Mouse (Mus musculus) midbrain, embryonic 11.5 days (tissue): ENCODE results near the gene Cmklr1. TPM values are rescaled to one million over a fixed set of nuclear protein-coding genes. Genes with fewer than 3 reads are reported as not detected.

Source experiments
- ATAC-seq: fragments of 200-750 bp; cut with Nextera tagmentation; 2 replicates; pipeline ENCODE4 v1.8.0; 2017; ENCODE audit warnings: moderate TSS enrichment, moderate library complexity; ENCODE audit not compliant: low FRiP score
- DNase-seq: peaks from one replicate; pipeline ENCODE4 v3.0.0; 2015; ENCODE audit warnings: low spot score; ENCODE audit errors: missing footprints
- H3K27ac ChIP-seq: fragments of 300-500 bp; sonication (generic); 2 replicates; pipeline ENCODE4 v1.5.1; 2014; ENCODE audit warnings: low read depth, low read length
- H3K27me3 ChIP-seq: fragments of 300-500 bp; sonication (generic); 2 replicates; pipeline ENCODE4 v1.6.1; 2014; ENCODE audit warnings: mild to moderate bottlenecking, low read length, moderate library complexity, mixed read lengths; ENCODE audit not compliant: control insufficient read depth, insufficient read depth
- H3K36me3 ChIP-seq: fragments of 300-500 bp; sonication (generic); 2 replicates; pipeline ENCODE4 v1.6.1; 2014; ENCODE audit warnings: mild to moderate bottlenecking, low read length, moderate library complexity, mixed read lengths; ENCODE audit not compliant: control insufficient read depth, insufficient read depth
- H3K4me1 ChIP-seq: fragments of 300-500 bp; sonication (generic); 2 replicates; pipeline ENCODE4 v1.6.1; 2014; ENCODE audit warnings: low read length; ENCODE audit not compliant: control insufficient read depth, insufficient read depth
- H3K4me2 ChIP-seq: fragments of 300-500 bp; sonication (generic); 2 replicates; pipeline ENCODE4 v1.6.1; 2014; ENCODE audit warnings: mild to moderate bottlenecking, moderate library complexity
- H3K4me3 ChIP-seq: fragments of 300-500 bp; sonication (generic); 2 replicates; pipeline ENCODE4 v1.5.1; 2014; ENCODE audit warnings: low read depth, low read length
- H3K9ac ChIP-seq: fragments of 300-500 bp; sonication (generic); 2 replicates; pipeline ENCODE4 v1.6.1; 2014; ENCODE audit warnings: low read length
- H3K9me3 ChIP-seq: fragments of 300-500 bp; sonication (generic); 2 replicates; pipeline ENCODE4 v1.6.1; 2016; ENCODE audit warnings: low read length; ENCODE audit not compliant: control insufficient read depth
- WGBS: fragments of 180-500 bp; shearing (Covaris S2); extraction: QIAGEN DNeasy Blood & Tissue Kit; methylation state at CpG from one replicate; pipeline ENCODE4 v1.1.7; 2014; 5-methylcytosine and 5-hydroxymethylcytosine counted together
- polyA plus RNA-seq: library from polyadenylated mRNA; unstranded; fragments of >200 nt; fragmentation: Nextera tagmentation; extraction: Ambion mirVana; gene quantifications from 2 replicates; pipeline ENCODE4 v1.2.1, GENCODE M21; 2014

The Cmklr1 gene
- polyA plus RNA-seq = 0.98 and 2.2 TPM in 2 replicates

- no peak within 1 kb of the TSS for H3K27ac ChIP-seq
- DNase-seq = peak; percentile 85
- H3K4me1 ChIP-seq = peaks cover 2% of the 10 kb centered on the region
- peak within 1 kb of the TSS; percentile 30 for H3K9ac ChIP-seq
- 0 out of 2 replicates have a peak within 1 kb of the TSS, but pooled peaks have one; percentile 7 for H3K4me3 ChIP-seq
- 11% methylated on average over 28 of the region's 30 CpGs for WGBS
- H3K9me3 ChIP-seq = no peaks in the 10 kb centered on the region
- no peak for ATAC-seq
- H3K27me3 ChIP-seq = no peaks in the 10 kb centered on the region; the same call in 1 of the 2 replicates
- no peaks in the 10 kb centered on the region for H3K36me3 ChIP-seq
- peak within 1 kb of the TSS; percentile 38 for H3K4me2 ChIP-seq
Measured at GRCm38 (mm10) chr5:113650035-113650865, at the start of gene Cmklr1. Gene Cmklr1, minus strand, starts transcription at chr5:113650426.

- peaks cover 4% of the 10 kb centered on the region; the same call in 1 of the 2 replicates for H3K9me3 ChIP-seq
- no peak for ATAC-seq
- no peak for DNase-seq
- no peak overlapping the region for H3K27ac ChIP-seq
- H3K36me3 ChIP-seq = no peaks in the 10 kb centered on the region
- H3K4me3 ChIP-seq = no peak overlapping the region
- H3K27me3 ChIP-seq = no peaks in the 10 kb centered on the region
- no peaks in the 10 kb centered on the region for H3K4me1 ChIP-seq
- H3K9ac ChIP-seq = no peak overlapping the region
- no peak overlapping the region for H3K4me2 ChIP-seq
- WGBS = 56% methylated on average over 5 of the region's 5 CpGs
Measured at GRCm38 (mm10) chr5:113694415-113694814, 44.2 kb upstream of the Cmklr1 start.

DNA sequence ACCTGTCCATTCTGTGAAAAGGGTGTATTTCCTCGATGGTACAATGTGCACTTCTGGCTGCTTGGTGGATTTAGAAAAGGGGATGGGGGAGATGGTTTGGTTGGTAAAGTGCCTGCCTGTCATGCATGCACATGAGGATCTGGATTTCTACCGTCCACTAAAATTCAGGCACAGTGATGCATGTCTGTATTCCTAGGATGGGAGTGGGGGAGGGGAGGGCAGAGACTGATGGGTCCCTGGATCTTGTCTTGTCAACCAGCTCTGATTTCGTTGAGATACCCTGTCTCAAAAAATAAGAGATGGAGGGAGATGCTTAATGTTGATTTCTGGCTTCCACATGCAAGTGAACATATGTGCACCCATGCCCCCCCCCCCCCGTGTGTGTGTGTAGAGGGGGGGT, 43.8 kb upstream of the Cmklr1 start:
- Histone ChIP-seq H3K36me3 (no peaks in the 10 kb centered on the region), H3K4me1 (no peaks in the 10 kb centered on the region), H3K27ac (no peak overlapping the region), H3K9ac (no peak overlapping the region), H3K27me3 (no peaks in the 10 kb centered on the region), H3K4me3 (no peak overlapping the region), H3K4me2 (no peak overlapping the region), H3K9me3 (peaks cover 4% of the 10 kb centered on the region; the same call in 1 of the 2 replicates)
- 70% methylated on average over 4 of the region's 4 CpGs for WGBS
- no peak for DNase-seq
- ATAC-seq = no peak

GRCm38 (mm10) chr5:113693196-113693755, 43.0 kb upstream of the Cmklr1 start:
- 83% methylated on average over 8 of the region's 8 CpGs for WGBS
- no peaks in the 10 kb centered on the region for H3K4me1 ChIP-seq
- ATAC-seq (no peak), DNase-seq (no peak)
- H3K9ac ChIP-seq = no peak overlapping the region
- peaks cover 4% of the 10 kb centered on the region; the same call in 1 of the 2 replicates for H3K9me3 ChIP-seq
- H3K36me3 ChIP-seq = no peaks in the 10 kb centered on the region
- H3K27ac ChIP-seq = no peak overlapping the region
- H3K4me3 ChIP-seq = no peak overlapping the region
- no peak overlapping the region for H3K4me2 ChIP-seq
- H3K27me3 ChIP-seq = no peaks in the 10 kb centered on the region

DNA sequence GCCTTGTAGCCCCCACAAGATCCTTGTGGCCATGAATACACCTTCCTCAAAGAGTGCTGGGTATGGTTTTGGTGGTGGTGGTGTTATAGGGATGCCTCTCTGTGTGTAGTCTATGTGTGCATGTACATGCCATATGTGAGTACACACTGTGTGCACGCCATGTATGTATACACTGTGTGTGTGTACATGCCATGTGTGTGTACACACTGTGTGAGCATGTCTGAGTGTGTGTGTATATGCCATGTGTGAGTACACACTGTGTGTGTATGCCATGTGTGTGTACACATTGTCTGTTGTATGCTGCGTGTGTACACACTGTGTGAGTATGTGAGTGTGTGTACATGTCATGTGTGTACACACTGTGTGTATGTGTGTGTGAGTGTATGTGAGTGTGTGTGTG, 40.6 kb upstream of the Cmklr1 start:
- Histone ChIP-seq H3K9me3 (peaks cover 4% of the 10 kb centered on the region; the same call in 1 of the 2 replicates), H3K4me1 (no peaks in the 10 kb centered on the region), H3K9ac (no peak overlapping the region), H3K27me3 (no peaks in the 10 kb centered on the region), H3K4me3 (no peak overlapping the region), H3K4me2 (no peak overlapping the region), H3K36me3 (no peaks in the 10 kb centered on the region), H3K27ac (no peak overlapping the region)
- 81% methylated on average over 2 of the region's 2 CpGs for WGBS
- ATAC-seq (no peak), DNase-seq (no peak)

GRCm38 (mm10) chr5:113690069-113690548, 39.9 kb upstream of the Cmklr1 start:
- no peak overlapping the region for H3K4me2 ChIP-seq
- ATAC-seq = no peak
- 77% methylated on average over 15 of the region's 15 CpGs for WGBS

GRCm38 (mm10) chr5:113687514-113687913, 37.3 kb upstream of the Cmklr1 start:
- ATAC-seq = no peak
- no peak for DNase-seq

More at GRCm38 (mm10) chr5:113690069-113690548, 39.9 kb upstream of the Cmklr1 start:
- no peaks in the 10 kb centered on the region for H3K36me3 ChIP-seq
- no peaks in the 10 kb centered on the region for H3K27me3 ChIP-seq
- no peak overlapping the region for H3K9ac ChIP-seq
- H3K4me1 ChIP-seq = no peaks in the 10 kb centered on the region
- H3K4me3 ChIP-seq = no peak overlapping the region
- peaks cover 4% of the 10 kb centered on the region; the same call in 1 of the 2 replicates for H3K9me3 ChIP-seq
- H3K27ac ChIP-seq = no peak overlapping the region
- DNase-seq = peak; percentile 86

GRCm38 (mm10) chr5:113685471-113685870, 35.2 kb upstream of the Cmklr1 start:
- Histone ChIP-seq H3K4me2 (no peak overlapping the region), H3K36me3 (no peaks in the 10 kb centered on the region), H3K4me3 (no peak overlapping the region), H3K9ac (no peak overlapping the region), H3K9me3 (no peaks in the 10 kb centered on the region), H3K27me3 (no peaks in the 10 kb centered on the region), H3K27ac (no peak overlapping the region), H3K4me1 (no peaks in the 10 kb centered on the region)
- no peak for ATAC-seq
- DNase-seq = no peak
- 82% methylated on average over 5 of the region's 5 CpGs for WGBS

More at GRCm38 (mm10) chr5:113687514-113687913, 37.3 kb upstream of the Cmklr1 start:
- no peak overlapping the region for H3K4me2 ChIP-seq
- no peak overlapping the region for H3K27ac ChIP-seq
- WGBS = 79% methylated on average over 5 of the region's 5 CpGs
- no peak overlapping the region for H3K9ac ChIP-seq
- H3K27me3 ChIP-seq = no peaks in the 10 kb centered on the region
- no peaks in the 10 kb centered on the region for H3K9me3 ChIP-seq
- no peak overlapping the region for H3K4me3 ChIP-seq
- no peaks in the 10 kb centered on the region for H3K4me1 ChIP-seq
- no peaks in the 10 kb centered on the region for H3K36me3 ChIP-seq

DNA sequence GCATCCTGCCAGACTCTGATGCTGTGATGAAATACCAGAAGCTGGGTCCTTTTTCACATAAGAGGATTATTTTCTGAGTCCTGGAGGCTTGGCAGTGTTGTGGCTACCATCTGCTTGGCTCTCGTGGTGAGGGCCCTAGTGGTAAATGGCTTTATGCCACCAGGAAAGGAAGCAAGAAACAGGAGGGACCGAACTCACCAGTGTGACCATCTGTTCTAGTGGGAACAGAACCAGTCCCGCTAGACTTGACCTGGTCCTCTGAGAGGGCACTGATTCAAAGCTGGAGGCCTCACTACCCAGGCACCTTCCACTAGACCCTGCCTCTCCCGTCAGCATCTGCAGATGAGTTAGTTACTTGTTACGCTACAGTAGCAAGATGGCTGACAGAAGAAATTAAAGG, 33.0 kb upstream of the Cmklr1 start:
- Histone ChIP-seq H3K4me1 (no peaks in the 10 kb centered on the region), H3K9me3 (no peaks in the 10 kb centered on the region), H3K4me3 (no peak overlapping the region), H3K27ac (no peak overlapping the region), H3K27me3 (no peaks in the 10 kb centered on the region), H3K9ac (no peak overlapping the region), H3K36me3 (no peaks in the 10 kb centered on the region), H3K4me2 (no peak overlapping the region)
- 73% methylated on average over 5 of the region's 5 CpGs for WGBS
- DNase-seq (no peak), ATAC-seq (no peak)
